Mouse (Mus musculus): ENCODE measurements at regions not wholly inside any gene's neighbourhood (a gene's known extent, or its start where the extent isn't known, plus 50 kb on each side); places are given as distances from the start of the nearest gene placed in this dataset.
"Not testable (repeated sequence)": the region's sequence is repeated elsewhere in the genome, so short reads cannot be mapped to it uniquely, and the experiment has no call there.

GRCm38 (mm10) chr14:17523916-17524315 lies 136.1 kb upstream of the Thrb start:
- CTCF ChIA-PET, result no interaction called here
- POLR2A ChIA-PET, result interaction anchor here in 1 of 4 experiments (0.5 kb wide), 1 partner anchor 625 kb away, joined by 3 read pairs; no protein-coding TSS in a partner anchor

GRCm38 (mm10) chr14:17539322-17539721 lies 120.7 kb upstream of the Thrb start:
- CTCF ChIA-PET, result no interaction called here
- POLR2A ChIA-PET, result no interaction called here

- CTCF ChIA-PET, result no interaction called here
- POLR2A ChIA-PET, result no interaction called here
Measured at GRCm38 (mm10) chr14:17556458-17556857, 103.6 kb upstream of the Thrb start.

- CTCF ChIA-PET, result not testable (repeated sequence)
- POLR2A ChIA-PET, result interaction anchor here in 1 of 4 experiments (1.4 kb wide), 1 partner anchor 19 kb away, joined by 7 read pairs; no protein-coding TSS in a partner anchor
Measured at GRCm38 (mm10) chr14:17560001-17560400, 100.1 kb upstream of the Thrb start.

GRCm38 (mm10) chr14:17567927-17568326 lies 92.1 kb upstream of the Thrb start:
- ChIA-PET CTCF (no interaction called here), POLR2A (no interaction called here)

GRCm38 (mm10) chr14:17569087-17569636 lies 90.9 kb upstream of the Thrb start:
- ChIA-PET CTCF (no interaction called here), POLR2A (no interaction called here)

GRCm38 (mm10) chr14:17578776-17579175 lies 81.3 kb upstream of the Thrb start:
- POLR2A ChIA-PET, result no interaction called here

GRCm38 (mm10) chr14:17589595-17589994 lies 70.5 kb upstream of the Thrb start:
- POLR2A ChIA-PET, result no interaction called here
- CTCF ChIA-PET, result interaction anchor here in 1 of 4 experiments (1.1 kb wide), 1 partner anchor 11 kb away, joined by 3 read pairs; no protein-coding TSS in a partner anchor

More at GRCm38 (mm10) chr14:17578776-17579175, 81.3 kb upstream of the Thrb start:
- CTCF ChIA-PET, result no interaction called here

GRCm38 (mm10) chr14:17599553-17599952 lies 60.5 kb upstream of the Thrb start:
- POLR2A ChIA-PET, result interaction anchor here in 1 of 4 experiments (1.2 kb wide), 1 partner anchor 13 kb away, joined by 3 read pairs; no protein-coding TSS in a partner anchor
- CTCF ChIA-PET, result no interaction called here

- ChIA-PET CTCF (no interaction called here), POLR2A (no interaction called here)
Measured at GRCm38 (mm10) chr14:17602357-17602756, 57.7 kb upstream of the Thrb start.

GRCm38 (mm10) chr14:17606018-17606417 lies 54.0 kb upstream of the Thrb start:
- CTCF ChIA-PET, result interaction anchor here in 1 of 4 experiments (0.5 kb wide), 1 partner anchor 134 kb away, joined by 3 read pairs; no protein-coding TSS in a partner anchor
- POLR2A ChIA-PET, result no interaction called here

- ChIA-PET POLR2A (no interaction called here), CTCF (no interaction called here)
Measured at GRCm38 (mm10) chr14:17607186-17607585, 52.9 kb upstream of the Thrb start.
